Mouse (Mus musculus): ENCODE measurements around the gene Fto. TPM values are rescaled to one million over a fixed set of nuclear protein-coding genes. Genes with fewer than 3 reads are reported as not detected.

Gene Fto
- total RNA-seq, 2 experiments from 2014 or later, result 81.2 to 87.6 TPM

- DNase-seq (ENCODE audit: low spot score), result no peak
Observed at GRCm38 (mm10) chr8:91355956-91356699, 42.8 kb downstream of the Fto start.

- no peak for DNase-seq (ENCODE audit: low spot score)
Observed at GRCm38 (mm10) chr8:91357493-91358014, 44.2 kb downstream of the Fto start.

- DNase-seq (ENCODE audit: low spot score), result no peak
Observed at GRCm38 (mm10) chr8:91358016-91358415, 44.7 kb downstream of the Fto start.

- DNase-seq (ENCODE audit: low spot score), result no peak
Observed at GRCm38 (mm10) chr8:91359511-91359910, 46.2 kb downstream of the Fto start.

- DNase-seq (ENCODE audit: low spot score), result no peak
Observed at GRCm38 (mm10) chr8:91360644-91361357, 47.5 kb downstream of the Fto start.

- DNase-seq (ENCODE audit: low spot score), result no peak
Observed at GRCm38 (mm10) chr8:91363272-91363860, 50.0 kb downstream of the Fto start.

GRCm38 (mm10) chr8:91364216-91364615, 50.9 kb downstream of the Fto start:
- peak; percentile 61 for DNase-seq (ENCODE audit: low spot score)

- DNase-seq (ENCODE audit: low spot score), result no peak
Observed at GRCm38 (mm10) chr8:91365804-91366203, 52.5 kb downstream of the Fto start.

- DNase-seq (ENCODE audit: low spot score), result no peak
Observed at GRCm38 (mm10) chr8:91370899-91371298, 57.6 kb downstream of the Fto start.

- peak; percentile 48 for DNase-seq (ENCODE audit: low spot score)
Observed at GRCm38 (mm10) chr8:91371995-91372394, 58.7 kb downstream of the Fto start.

- no peak for DNase-seq (ENCODE audit: low spot score)
Observed at GRCm38 (mm10) chr8:91372780-91373577, 59.7 kb downstream of the Fto start.

GRCm38 (mm10) chr8:91375054-91375938, 62.0 kb downstream of the Fto start:
- no peak for DNase-seq (ENCODE audit: low spot score)

- DNase-seq (ENCODE audit: low spot score), result peak; percentile 74
Observed at GRCm38 (mm10) chr8:91376785-91377184, 63.5 kb downstream of the Fto start.

GRCm38 (mm10) chr8:91377275-91377674, 64.0 kb downstream of the Fto start:
- DNase-seq (ENCODE audit: low spot score), result no peak

GRCm38 (mm10) chr8:91378846-91379499, 65.6 kb downstream of the Fto start:
- peak; percentile 86 for DNase-seq (ENCODE audit: low spot score)

GRCm38 (mm10) chr8:91380796-91381542, 67.6 kb downstream of the Fto start:
- DNase-seq (ENCODE audit: low spot score), result no peak

- DNase-seq (ENCODE audit: low spot score), result peak; percentile 43
Observed at GRCm38 (mm10) chr8:91381543-91382106, 68.3 kb downstream of the Fto start.

GRCm38 (mm10) chr8:91383210-91383609, 69.9 kb downstream of the Fto start:
- DNase-seq (ENCODE audit: low spot score), result no peak

- DNase-seq (ENCODE audit: low spot score), result no peak
Observed at GRCm38 (mm10) chr8:91383811-91384210, 70.5 kb downstream of the Fto start.
